Mouse (Mus musculus) lung, adult 2 months (tissue): ENCODE measurements around the gene Bsg.

Experiments
- CTCF ChIP-seq: fragments of 200-500 bp; IDR thresholded peaks from 2 replicates; pipeline ENCODE4 v1.5.1; 2011; ENCODE audit warnings: mild to moderate bottlenecking, low read length, control low read depth; ENCODE audit not compliant: insufficient read depth
- POLR2A ChIP-seq: fragments of 200-500 bp; IDR thresholded peaks from 2 replicates; pipeline ENCODE4 v1.6.1; 2011; ENCODE audit warnings: low read depth, mild to moderate bottlenecking, control low read depth, low read length, borderline replicate concordance; ENCODE audit errors: extremely low read depth

DNA sequence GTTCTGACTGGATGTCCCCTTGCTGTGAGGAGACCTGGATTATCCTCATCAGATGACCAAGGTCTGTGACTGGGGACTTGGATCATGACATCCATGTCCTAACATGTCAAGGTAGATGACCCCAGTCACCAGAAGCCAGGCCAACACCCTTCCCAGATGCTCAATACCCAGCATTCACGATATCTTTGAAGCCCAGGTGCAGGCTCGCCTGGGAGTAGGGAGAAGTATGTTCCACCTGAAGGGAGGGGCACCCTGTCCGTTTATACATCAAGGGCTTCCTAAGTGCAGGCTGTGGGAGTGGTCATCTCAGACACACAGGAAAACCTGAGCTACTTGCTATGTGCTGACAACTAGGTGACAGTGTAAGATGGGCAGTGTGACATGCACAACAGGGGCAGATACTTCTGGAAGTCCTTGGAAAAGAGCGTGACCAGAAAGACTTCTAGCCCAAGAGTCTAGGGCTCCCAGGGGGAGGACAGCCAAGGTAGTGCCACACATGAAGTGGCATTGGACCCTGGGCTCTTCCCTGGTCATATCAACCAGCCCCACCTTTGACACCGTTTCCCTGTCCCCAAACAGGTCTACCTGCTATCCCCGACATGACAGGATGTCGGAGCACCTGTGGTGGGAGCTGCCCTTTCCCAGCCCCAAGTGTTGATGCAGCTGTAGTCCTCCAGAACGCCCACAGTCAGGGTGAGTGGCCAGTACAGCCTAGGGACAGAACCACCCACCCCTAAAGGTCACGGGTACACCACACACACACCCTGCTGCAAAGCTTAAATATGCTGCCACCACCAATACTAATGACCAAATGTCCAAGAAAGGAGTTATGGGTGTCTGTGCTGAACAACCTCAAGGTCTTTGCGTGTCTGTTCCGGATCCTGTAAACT, 23.4 kb upstream of the Bsg start:
- TF ChIP-seq CTCF: no peak
- no peak for TF ChIP-seq POLR2A
